Mouse (Mus musculus) gastrocnemius, postnatal 25 days (tissue): ENCODE measurements around the gene Hpse2. TPM values are rescaled to one million over a fixed set of nuclear protein-coding genes. Genes with fewer than 3 reads are reported as not detected.

Source experiments
- total RNA-seq, 2 experiments: library from RNA; stranded (reverse); gene quantifications; 1 replicate in 1 of 2; 2 replicates in 1 of 2; pipeline ENCODE4 v1.2.3; 2021

Hpse2 gene
- total RNA-seq, 2 experiments from 2014 or later: 0.80 TPM; not detected in 1

Other genes with a start within 250 kb of the Hpse2 start
- under 1 TPM in 1 of 2 experiments, not detected in 1; 0.05 TPM for gene Cnnm1, start 52.1 kb upstream of the Hpse2 start, total RNA-seq
- 100 to 1,000 TPM; 350 to 495 TPM for gene Got1, start 136.2 kb upstream of the Hpse2 start, total RNA-seq
- gene Nkx2-3, start 224.0 kb upstream of the Hpse2 start, total RNA-seq: not detected